Mouse (Mus musculus) embryonic facial prominence, embryonic 12.5 days (tissue): ENCODE results near the gene Mbd6. TPM values are rescaled to one million over a fixed set of nuclear protein-coding genes. Genes with fewer than 3 reads are reported as not detected.
"Not testable (repeated sequence)": the region's sequence is repeated elsewhere in the genome, so short reads cannot be mapped to it uniquely, and the experiment has no call there.

Experiments
- ATAC-seq: fragments of 200-750 bp; cut with Nextera tagmentation; 2 replicates; pipeline ENCODE4 v1.8.0; 2017; ENCODE audit not compliant: insufficient number of reproducible peaks, insufficient read depth, low FRiP score, low TSS enrichment
- H3K27ac ChIP-seq: fragments of 300-500 bp; sonication (generic); 2 replicates; pipeline ENCODE4 v1.5.1; 2016; ENCODE audit warnings: mild to moderate bottlenecking
- H3K27me3 ChIP-seq: fragments of 300-500 bp; sonication (generic); 2 replicates; pipeline ENCODE4 v1.6.1; 2016; ENCODE audit warnings: mild to moderate bottlenecking, moderate library complexity
- H3K36me3 ChIP-seq: fragments of 300-500 bp; sonication (generic); 2 replicates; pipeline ENCODE4 v1.6.1; 2016; ENCODE audit warnings: mild to moderate bottlenecking
- H3K4me1 ChIP-seq: fragments of 300-500 bp; sonication (generic); 2 replicates; pipeline ENCODE4 v1.6.1; 2016
- H3K4me2 ChIP-seq: fragments of 300-500 bp; sonication (generic); replicated peaks from 2 replicates; pipeline ENCODE4 v1.6.1; 2016; ENCODE audit warnings: mild to moderate bottlenecking, moderate library complexity
- H3K4me3 ChIP-seq: fragments of 300-500 bp; sonication (generic); 2 replicates; pipeline ENCODE4 v1.5.1; 2016; ENCODE audit warnings: mild to moderate bottlenecking
- H3K9ac ChIP-seq: fragments of 300-500 bp; sonication (generic); 2 replicates; pipeline ENCODE4 v1.6.1; 2016; ENCODE audit warnings: mild to moderate bottlenecking, moderate library complexity
- H3K9me3 ChIP-seq: fragments of 300-500 bp; sonication (generic); 2 replicates; pipeline ENCODE4 v1.6.1; 2016; ENCODE audit warnings: mild to moderate bottlenecking, moderate library complexity
- WGBS: fragments of 180-500 bp; shearing (Covaris S2); methylation state at CpG from one replicate; pipeline ENCODE4 v1.1.7; 2016; 5-methylcytosine and 5-hydroxymethylcytosine counted together
- polyA plus RNA-seq: library from polyadenylated mRNA; unstranded; fragments of >200 nt; fragmentation: Nextera tagmentation; extraction: Ambion mirVana; gene quantifications from 2 replicates; pipeline ENCODE4 v1.2.1, GENCODE M21; 2016

Gene Mbd6
- polyA plus RNA-seq, 1 experiment from 2014 or later, result 17.2 TPM

GRCm38 (mm10) chr10:127312356-127312676 lies 23.5 kb upstream of the Mbd6 start:
- ATAC-seq, result 0 out of 2 replicates have a peak, but pooled peaks have one; percentile 55
- WGBS, result under 1% methylated on average over 4 of the region's 4 CpGs
- Histone ChIP-seq H3K4me2 (peak overlapping the region; percentile 77), H3K27ac (0 out of 2 replicates have a peak overlapping the region, but pooled peaks have one; percentile 58), H3K27me3 (no peaks in the 10 kb centered on the region), H3K36me3 (peaks cover 20% of the 10 kb centered on the region), H3K4me1 (peaks cover 10% of the 10 kb centered on the region), H3K9ac (peak overlapping the region; percentile 43; the same call in 1 of the 2 replicates), H3K4me3 (peak overlapping the region; percentile 84), H3K9me3 (no peaks in the 10 kb centered on the region)

DNA sequence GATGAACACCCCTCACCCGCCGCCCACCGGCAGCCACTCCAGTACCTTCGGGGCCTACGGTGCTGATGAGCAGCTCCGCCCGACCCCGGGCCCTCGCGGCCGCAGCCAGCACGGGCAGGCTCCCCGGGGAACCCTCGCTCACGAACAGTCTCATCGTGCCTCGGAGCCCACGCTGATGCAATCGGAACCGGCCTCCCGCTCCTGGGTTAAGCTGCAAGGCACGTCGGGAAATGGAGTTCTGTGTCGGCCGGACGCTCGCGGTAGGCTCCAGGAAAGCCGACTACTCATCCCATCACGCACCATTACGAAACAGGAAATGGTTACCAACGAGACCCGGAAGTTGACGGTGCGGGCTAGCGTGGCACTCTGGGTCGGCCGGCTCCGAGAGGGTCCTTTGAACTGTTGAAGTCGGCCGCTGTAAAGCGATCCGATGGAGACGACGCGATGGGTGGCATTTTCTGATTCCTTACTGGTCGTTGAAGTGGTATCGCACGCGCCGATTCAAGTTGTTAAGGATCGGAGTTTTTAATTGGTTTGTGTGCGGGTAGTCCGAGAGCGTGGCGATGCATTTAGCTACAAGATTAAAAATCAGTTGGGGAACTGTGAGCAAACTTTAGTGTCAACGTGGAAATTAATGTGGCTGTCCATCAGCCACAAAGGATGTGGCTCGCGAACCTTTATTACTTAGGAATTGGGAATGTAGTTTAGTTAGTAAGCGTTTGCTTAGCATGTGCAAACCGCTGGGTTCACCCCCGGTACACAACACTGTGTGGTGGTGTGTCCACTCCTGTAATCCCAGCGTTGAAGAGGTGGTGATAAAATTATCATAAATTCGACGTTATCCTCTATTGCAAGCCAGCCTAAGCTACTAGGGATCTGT lies 22.9 kb upstream of the Mbd6 start, which contains the start of gene Mars:
Mars (minus strand) TSS at position 311 of the 880 bp plus-strand sequence.
- Histone ChIP-seq H3K9me3 (no peaks in the 10 kb centered on the region), H3K4me2 (peak within 1 kb of the TSS; percentile 77), H3K27me3 (no peaks in the 10 kb centered on the region), H3K9ac (peak within 1 kb of the TSS; percentile 78), H3K4me3 (peak within 1 kb of the TSS; percentile 84), H3K4me1 (peaks cover 10% of the 10 kb centered on the region), H3K27ac (peak within 1 kb of the TSS; percentile 58), H3K36me3 (peaks cover 26% of the 10 kb centered on the region)
- peak; percentile 93 for ATAC-seq
- WGBS, result under 1% methylated on average over 65 of the region's 65 CpGs

DNA sequence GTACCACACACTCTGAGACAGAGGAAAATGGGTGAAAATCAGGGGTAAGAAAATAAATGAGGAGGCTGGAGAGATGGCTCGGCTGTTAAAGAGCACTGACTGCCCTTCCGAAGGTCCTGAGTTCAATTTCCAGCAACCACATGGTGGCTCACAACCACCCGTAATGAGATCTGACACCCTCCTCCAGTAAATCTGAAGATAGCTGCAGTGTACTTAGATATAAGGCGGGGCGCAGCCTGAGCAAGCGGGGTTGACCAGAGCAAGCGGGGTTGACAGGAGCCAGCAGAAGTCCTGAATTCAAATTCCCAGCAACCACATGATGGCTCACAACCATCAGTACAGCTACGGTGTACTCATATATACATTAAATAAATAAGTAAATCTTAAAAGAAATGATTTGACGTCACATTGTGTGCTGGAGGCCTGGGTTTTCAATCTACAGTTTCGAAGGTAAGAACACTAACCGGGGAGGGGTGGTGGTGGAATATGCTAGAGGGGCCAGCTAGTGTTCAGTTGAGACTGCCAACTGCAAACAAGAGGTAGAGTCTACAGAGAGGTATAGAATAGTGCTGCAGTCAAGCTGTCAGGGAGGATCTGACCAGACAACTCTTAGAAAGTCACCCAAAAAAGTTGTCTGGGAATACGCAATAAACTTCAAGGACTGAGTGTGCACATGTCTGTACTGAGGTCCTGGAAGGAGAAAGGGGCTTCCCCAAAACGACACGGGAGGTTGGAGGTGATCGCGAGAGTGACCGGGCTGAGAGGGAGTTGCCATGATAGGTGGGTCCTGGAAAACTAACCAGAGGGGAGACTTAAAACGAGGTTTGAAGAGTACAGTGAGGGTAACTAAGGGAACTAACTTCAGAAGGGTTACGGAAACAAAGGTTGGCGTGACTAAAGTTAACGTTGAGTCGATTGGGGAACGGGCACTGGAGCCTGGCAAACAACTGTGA lies 22.0 kb upstream of the Mbd6 start:
- ATAC-seq, result peak; percentile 54
- Histone ChIP-seq H3K9me3 (no peaks in the 10 kb centered on the region), H3K27ac (peak overlapping the region; percentile 58; the same call in 1 of the 2 replicates), H3K36me3 (peaks cover 36% of the 10 kb centered on the region), H3K4me3 (peak overlapping the region; percentile 84), H3K9ac (peak overlapping the region; percentile 78), H3K27me3 (no peaks in the 10 kb centered on the region), H3K4me1 (peaks cover 10% of the 10 kb centered on the region), H3K4me2 (peak overlapping the region; percentile 77)
- 39% methylated on average over 23 of the region's 23 CpGs for WGBS

DNA sequence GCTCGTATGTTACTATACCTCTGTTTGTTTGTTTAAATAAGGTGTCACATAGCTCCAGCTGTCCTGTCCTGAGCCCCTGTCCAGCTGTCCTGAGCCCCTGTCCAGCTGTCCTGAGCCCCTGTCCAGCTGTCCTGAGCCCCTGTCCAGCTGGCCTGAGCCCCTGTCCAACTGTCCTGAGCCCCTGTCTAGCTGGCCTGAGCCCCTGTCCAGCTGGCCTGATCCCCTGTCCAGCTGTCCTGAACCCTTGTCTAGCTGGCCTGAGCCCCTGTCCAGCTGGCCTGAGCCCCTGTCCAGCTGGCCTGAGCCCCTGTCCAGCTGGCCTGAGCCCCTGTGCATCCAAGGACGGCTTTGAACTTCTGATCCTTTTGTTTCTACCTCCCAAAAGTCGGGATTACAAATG lies 20.3 kb upstream of the Mbd6 start:
- not testable (repeated sequence) for H3K9me3 ChIP-seq, ATAC-seq, H3K27ac ChIP-seq, H3K4me3 ChIP-seq, H3K4me2 ChIP-seq, H3K4me1 ChIP-seq, H3K27me3 ChIP-seq, H3K9ac ChIP-seq
- 83% methylated on average over 3 of the region's 3 CpGs for WGBS
- peaks cover 52% of the 10 kb centered on the region for H3K36me3 ChIP-seq

- H3K27ac ChIP-seq, result no peak overlapping the region
- WGBS, result 91% methylated on average over 11 of the region's 11 CpGs
- no peak overlapping the region for H3K4me2 ChIP-seq
- H3K27me3 ChIP-seq, result no peaks in the 10 kb centered on the region
- no peak overlapping the region for H3K4me3 ChIP-seq
- no peak for ATAC-seq
- H3K4me1 ChIP-seq, result no peaks in the 10 kb centered on the region
- H3K9me3 ChIP-seq, result no peaks in the 10 kb centered on the region
- H3K9ac ChIP-seq, result no peak overlapping the region
- H3K36me3 ChIP-seq, result peaks cover 93% of the 10 kb centered on the region
Measured at GRCm38 (mm10) chr10:127303136-127303535, 14.3 kb upstream of the Mbd6 start.

DNA sequence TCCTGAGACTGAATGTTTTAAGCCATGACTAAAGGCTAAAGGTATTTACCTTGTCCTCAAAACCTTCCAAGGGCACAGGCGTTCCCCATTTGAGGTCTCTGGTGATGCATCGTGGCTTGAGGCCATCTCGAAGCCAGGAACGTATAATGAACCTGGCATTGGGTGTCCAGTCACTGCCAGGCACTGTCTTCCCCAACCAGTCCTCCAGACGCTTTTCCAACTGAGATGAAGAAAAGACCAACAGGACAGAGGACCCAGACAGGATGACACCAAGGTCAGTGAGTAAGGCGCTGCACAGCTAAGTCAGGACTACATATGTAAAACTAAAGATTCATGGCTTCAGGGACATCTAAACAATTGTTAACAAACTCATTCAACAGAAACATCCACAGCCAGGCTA lies 11.5 kb upstream of the Mbd6 start:
- 92% methylated on average over 6 of the region's 6 CpGs for WGBS
- no peak for ATAC-seq

GRCm38 (mm10) chr10:127297015-127297871 lies 8.4 kb upstream of the Mbd6 start:
- Histone ChIP-seq H3K9ac (no peak overlapping the region), H3K9me3 (no peaks in the 10 kb centered on the region), H3K4me2 (no peak overlapping the region), H3K27ac (no peak overlapping the region), H3K36me3 (peaks cover 88% of the 10 kb centered on the region), H3K4me3 (no peak overlapping the region), H3K4me1 (peaks cover 10% of the 10 kb centered on the region), H3K27me3 (no peaks in the 10 kb centered on the region)
- ATAC-seq, result no peak
- 91% methylated on average over 15 of the region's 16 CpGs for WGBS

More for the DNA sequence above, 11.5 kb upstream of the Mbd6 start:
- no peak overlapping the region for H3K4me3 ChIP-seq
- no peaks in the 10 kb centered on the region for H3K9me3 ChIP-seq
- no peak overlapping the region for H3K9ac ChIP-seq
- H3K27me3 ChIP-seq, result no peaks in the 10 kb centered on the region
- H3K27ac ChIP-seq, result no peak overlapping the region
- H3K36me3 ChIP-seq, result peaks cover 93% of the 10 kb centered on the region
- no peaks in the 10 kb centered on the region for H3K4me1 ChIP-seq
- no peak overlapping the region for H3K4me2 ChIP-seq

- H3K36me3 ChIP-seq, result peaks cover 77% of the 10 kb centered on the region
- H3K27ac ChIP-seq, result no peak overlapping the region
- no peak overlapping the region for H3K9ac ChIP-seq
- no peaks in the 10 kb centered on the region for H3K27me3 ChIP-seq
- WGBS, result 91% methylated on average over 24 of the region's 24 CpGs
- peaks cover 20% of the 10 kb centered on the region for H3K4me1 ChIP-seq
- no peak overlapping the region for H3K4me2 ChIP-seq
- ATAC-seq, result no peak
- no peak overlapping the region for H3K4me3 ChIP-seq
- no peaks in the 10 kb centered on the region for H3K9me3 ChIP-seq
Measured at GRCm38 (mm10) chr10:127295986-127296794, 7.4 kb upstream of the Mbd6 start.

DNA sequence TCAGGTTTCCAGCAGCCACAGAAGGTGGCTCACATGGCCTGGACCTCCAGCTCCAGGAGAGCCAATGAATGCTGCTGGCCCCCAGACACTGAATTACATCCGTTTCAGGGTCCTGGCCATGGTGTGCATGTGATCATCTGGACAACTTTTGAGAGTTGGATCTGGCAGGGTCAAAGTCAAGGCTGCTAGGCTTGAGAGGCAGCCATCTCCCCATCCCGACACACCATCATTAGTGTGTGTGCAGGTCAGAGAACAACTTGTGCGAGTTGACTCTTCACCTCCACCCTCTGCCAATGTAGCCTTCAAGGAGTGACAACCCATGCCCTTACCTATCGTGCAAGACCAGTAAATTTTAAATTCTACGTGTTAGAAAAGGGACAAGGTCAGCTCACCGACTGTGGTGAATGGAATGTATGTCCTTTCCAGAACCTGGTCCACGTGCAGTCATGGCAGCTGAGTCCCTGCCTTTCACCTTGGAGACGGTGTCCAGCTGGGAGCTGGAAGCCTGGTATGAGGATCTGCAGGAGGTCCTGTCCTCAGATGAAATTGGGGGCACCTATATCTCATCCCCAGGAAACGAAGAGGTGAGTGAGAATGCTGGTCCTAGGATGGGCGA lies 6.2 kb upstream of the Mbd6 start:
- peaks cover 21% of the 10 kb centered on the region for H3K4me1 ChIP-seq
- no peak overlapping the region for H3K27ac ChIP-seq
- H3K9ac ChIP-seq, result no peak overlapping the region
- ATAC-seq, result no peak
- no peaks in the 10 kb centered on the region for H3K27me3 ChIP-seq
- no peak overlapping the region for H3K4me2 ChIP-seq
- H3K4me3 ChIP-seq, result no peak overlapping the region
- 91% methylated on average over 10 of the region's 10 CpGs for WGBS
- peaks cover 67% of the 10 kb centered on the region for H3K36me3 ChIP-seq
- no peaks in the 10 kb centered on the region for H3K9me3 ChIP-seq

- H3K4me2 ChIP-seq, result no peak overlapping the region
- H3K9me3 ChIP-seq, result no peaks in the 10 kb centered on the region
- 81% methylated on average over 3 of the region's 3 CpGs for WGBS
- no peak for ATAC-seq
- no peak overlapping the region for H3K4me3 ChIP-seq
- H3K27me3 ChIP-seq, result no peaks in the 10 kb centered on the region
- no peak overlapping the region for H3K27ac ChIP-seq
- peaks cover 28% of the 10 kb centered on the region for H3K4me1 ChIP-seq
- peaks cover 54% of the 10 kb centered on the region for H3K36me3 ChIP-seq
- H3K9ac ChIP-seq, result no peak overlapping the region
Measured at GRCm38 (mm10) chr10:127293590-127294113, 4.8 kb upstream of the Mbd6 start.
